Mouse (Mus musculus) megakaryocyte, embryonic 14.5 days (primary cell): ENCODE data around the gene Usp12.

Source experiments
- FLI1 ChIP-seq: IDR thresholded peaks from 2 replicates; pipeline ENCODE4 v1.6.1; 2012; ENCODE audit warnings: low read length, inconsistent platforms, mixed read lengths
- GATA1 ChIP-seq: IDR thresholded peaks from 3 replicates; pipeline ENCODE4 v1.6.1; 2012; ENCODE audit warnings: mixed read lengths, low read length, inconsistent platforms, borderline replicate concordance

DNA sequence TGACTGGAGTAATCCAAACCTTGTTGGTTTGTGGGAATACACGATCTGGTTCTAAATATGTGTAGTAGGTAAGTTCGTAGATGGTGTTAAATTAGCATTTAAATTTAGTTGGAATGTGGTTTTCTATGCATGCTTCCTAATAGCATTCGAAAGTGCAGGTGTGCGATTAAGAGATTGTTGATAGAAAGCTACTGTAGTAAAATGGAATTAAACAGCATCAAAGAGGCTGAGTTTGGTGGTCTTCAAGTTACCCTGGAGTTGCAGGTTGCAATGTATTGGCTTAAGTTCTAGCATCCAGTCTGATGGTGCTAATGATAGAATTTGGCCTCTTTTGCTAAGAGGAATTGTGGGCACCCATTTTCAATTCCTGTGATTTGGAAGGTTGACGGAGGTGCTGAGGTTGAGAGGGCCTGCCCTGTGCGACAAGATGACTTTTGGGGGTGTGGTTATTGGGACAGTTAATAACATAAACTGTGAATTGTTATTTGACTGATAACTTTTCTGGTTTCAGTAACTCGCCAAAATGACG, 38.9 kb upstream of the Usp12 start:
- no peak for TF ChIP-seq GATA1
- TF ChIP-seq FLI1: no peak
